Mouse (Mus musculus) midbrain, embryonic 10.5 days (tissue): ENCODE data around the gene 1500011B03Rik. TPM values are rescaled to one million over a fixed set of nuclear protein-coding genes. Genes with fewer than 3 reads are reported as not detected.

Experiments used
- microRNA-seq: library from miRNA; unstranded; fragments of <30 nt; microRNA quantifications from one replicate; pipeline ENCODE4, GENCODE M21; 2017
- polyA plus RNA-seq: library from polyadenylated mRNA; unstranded; fragments of >200 nt; fragmentation: Nextera tagmentation; extraction: Ambion mirVana; gene quantifications from 2 replicates; pipeline ENCODE4 v1.2.1, GENCODE M21; 2016

The 1500011B03Rik gene
- polyA plus RNA-seq, 1 experiment from 2014 or later: 133 TPM

Small RNA genes within 50 kb of the gene (microRNA-seq; reads per million reads assigned to microRNA genes)
- 27.8 reads per million, percentile 34 among the genes with 10 or more reads in this experiment for gene Mir6240

Other genes starting within 250 kb of the 1500011B03Rik start
- gene Trpv4, start 165.0 kb downstream of the 1500011B03Rik start, polyA plus RNA-seq: 0.12 and 0.27 TPM in 2 replicates
- 81.8 and 83.0 TPM in 2 replicates for gene Gltp, start 132.5 kb downstream of the 1500011B03Rik start, polyA plus RNA-seq
- gene Tchp, start 115.7 kb downstream of the 1500011B03Rik start, polyA plus RNA-seq: 19.4 and 22.0 TPM in 2 replicates
- gene Ankrd13a, start 48.8 kb downstream of the 1500011B03Rik start, polyA plus RNA-seq: 50.1 and 54.0 TPM in 2 replicates
- 34.4 and 38.1 TPM in 2 replicates for gene Git2, start 48.0 kb downstream of the 1500011B03Rik start, polyA plus RNA-seq
- not detected in 2 replicates for gene 4930519G04Rik, start 30.2 kb upstream of the 1500011B03Rik start, polyA plus RNA-seq
- gene Gm9936, start 35.2 kb upstream of the 1500011B03Rik start, polyA plus RNA-seq: 0.16 and 0.57 TPM in 2 replicates
- 0.54 and 0.88 TPM in 2 replicates for gene Oasl2, start 73.5 kb upstream of the 1500011B03Rik start, polyA plus RNA-seq
- gene Oasl1, start 99.8 kb upstream of the 1500011B03Rik start, polyA plus RNA-seq: not detected in 2 replicates
- 48.7 and 50.3 TPM in 2 replicates for gene 2210016L21Rik, start 118.7 kb upstream of the 1500011B03Rik start, polyA plus RNA-seq
- gene Hnf1a, start 147.6 kb upstream of the 1500011B03Rik start, polyA plus RNA-seq: 0.06 TPM in 1 of 2 replicates, not detected in the other
- gene Sppl3, start 187.7 kb upstream of the 1500011B03Rik start, polyA plus RNA-seq: 11.5 and 12.0 TPM in 2 replicates